Mouse (Mus musculus) neural tube, embryonic 14.5 days (tissue): ENCODE results near the gene Ogfod1. TPM values are rescaled to one million over a fixed set of nuclear protein-coding genes. Genes with fewer than 3 reads are reported as not detected.
"Not testable (repeated sequence)": the region's sequence is repeated elsewhere in the genome, so short reads cannot be mapped to it uniquely, and the experiment has no call there.

ENCODE experiments used
- ATAC-seq: fragments of 200-750 bp; cut with Nextera tagmentation; 2 replicates; pipeline ENCODE4 v1.8.0; 2017; ENCODE audit warnings: low read depth, mild to moderate bottlenecking, moderate TSS enrichment, moderate library complexity
- H3K27ac ChIP-seq: fragments of 300-500 bp; sonication (generic); 2 replicates; pipeline ENCODE4 v1.5.1; 2014; ENCODE audit warnings: low read depth, mild to moderate bottlenecking, control low read depth, low read length, moderate library complexity, mixed read lengths
- H3K27me3 ChIP-seq: fragments of 300-500 bp; sonication (generic); 2 replicates; pipeline ENCODE4 v1.6.1; 2014; ENCODE audit warnings: low read length; ENCODE audit not compliant: control insufficient read depth, insufficient read depth
- H3K36me3 ChIP-seq: fragments of 300-500 bp; sonication (generic); 2 replicates; pipeline ENCODE4 v1.6.1; 2014; ENCODE audit warnings: low read length, mixed read lengths; ENCODE audit not compliant: control insufficient read depth, insufficient read depth
- H3K4me1 ChIP-seq: fragments of 300-500 bp; sonication (generic); 2 replicates; pipeline ENCODE4 v1.6.1; 2014; ENCODE audit warnings: low read length; ENCODE audit not compliant: control insufficient read depth, insufficient read depth
- H3K4me2 ChIP-seq: fragments of 300-500 bp; sonication (generic); 2 replicates; pipeline ENCODE4 v1.6.1; 2014; ENCODE audit warnings: mild to moderate bottlenecking, low read depth, low read length, control low read depth
- H3K4me3 ChIP-seq: fragments of 300-500 bp; sonication (generic); 2 replicates; pipeline ENCODE4 v1.5.1; 2014; ENCODE audit warnings: low read depth, low read length, control low read depth, mixed read lengths
- H3K9ac ChIP-seq: fragments of 300-500 bp; sonication (generic); replicated peaks from 2 replicates; pipeline ENCODE4 v1.6.1; 2014; ENCODE audit warnings: low read depth, mild to moderate bottlenecking, control low read depth, low read length, mixed read lengths
- H3K9me3 ChIP-seq: fragments of 300-500 bp; sonication (generic); 2 replicates; pipeline ENCODE4 v1.6.1; 2016; ENCODE audit warnings: low read length; ENCODE audit not compliant: control insufficient read depth
- WGBS: fragments of 180-500 bp; shearing (Covaris S2); extraction: QIAGEN DNeasy Blood & Tissue Kit; methylation state at CpG from one replicate; pipeline ENCODE4 v1.1.7; 2014; 5-methylcytosine and 5-hydroxymethylcytosine counted together
- polyA plus RNA-seq: library from polyadenylated mRNA; unstranded; fragments of >200 nt; fragmentation: Nextera tagmentation; extraction: Ambion mirVana; gene quantifications from 2 replicates; pipeline ENCODE4 v1.2.1, GENCODE M21; 2014

Gene Ogfod1
- polyA plus RNA-seq, 1 experiment from 2014 or later = 18.7 TPM

DNA sequence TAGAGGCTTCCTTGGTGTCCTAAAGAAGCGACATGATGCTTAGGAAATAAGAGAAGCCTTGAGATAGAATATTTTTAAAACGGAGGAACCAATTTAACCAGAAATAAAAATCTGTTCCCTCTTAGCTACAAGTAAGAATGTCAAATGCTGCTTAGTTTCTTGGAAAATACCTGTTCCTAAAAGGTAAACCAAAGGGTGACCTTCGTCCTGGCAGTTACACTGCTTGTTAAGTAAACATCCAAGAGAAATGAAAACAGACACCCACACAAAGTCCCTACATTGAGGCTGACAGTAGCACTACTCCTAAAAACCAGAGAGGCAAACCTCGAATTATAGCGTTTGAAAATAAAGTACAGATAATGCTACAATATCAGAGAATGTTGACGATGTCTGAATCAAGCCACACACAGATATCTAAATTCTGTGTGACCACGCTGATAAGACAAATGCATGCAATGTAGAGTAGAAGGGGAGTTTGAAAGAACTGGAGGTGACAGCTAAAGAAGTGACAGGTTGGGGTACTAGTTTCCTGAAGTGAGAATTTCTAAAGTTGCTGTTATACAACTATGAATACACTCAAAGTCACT, 23.9 kb upstream of the Ogfod1 start:
- no peaks in the 10 kb centered on the region for H3K27me3 ChIP-seq
- no peaks in the 10 kb centered on the region for H3K9me3 ChIP-seq
- H3K27ac ChIP-seq = peak overlapping the region; percentile 93
- H3K36me3 ChIP-seq = no peaks in the 10 kb centered on the region
- peak overlapping the region; percentile 97 for H3K4me3 ChIP-seq
- H3K9ac ChIP-seq = peak overlapping the region; percentile 97
- H3K4me2 ChIP-seq = peak overlapping the region; percentile 84
- ATAC-seq = no peak
- peaks cover 20% of the 10 kb centered on the region for H3K4me1 ChIP-seq
- 44% methylated on average over 7 of the region's 7 CpGs for WGBS

GRCm38 (mm10) chr8:94023916-94024315, 13.1 kb upstream of the Ogfod1 start:
- Histone ChIP-seq H3K9me3 (no peaks in the 10 kb centered on the region), H3K27ac (no peak overlapping the region), H3K36me3 (peaks cover 46% of the 10 kb centered on the region), H3K4me2 (no peak overlapping the region), H3K4me1 (no peaks in the 10 kb centered on the region), H3K9ac (no peak overlapping the region), H3K27me3 (no peaks in the 10 kb centered on the region), H3K4me3 (no peak overlapping the region)
- ATAC-seq = no peak
- WGBS = 95% methylated on average over 6 of the region's 6 CpGs

GRCm38 (mm10) chr8:94029701-94030100, 7.3 kb upstream of the Ogfod1 start:
- Histone ChIP-seq H3K27ac (no peak overlapping the region), H3K36me3 (peaks cover 36% of the 10 kb centered on the region), H3K4me3 (no peak overlapping the region), H3K9ac (no peak overlapping the region), H3K4me2 (no peak overlapping the region), H3K4me1 (peaks cover 5% of the 10 kb centered on the region; the same call in 1 of the 2 replicates), H3K27me3 (no peaks in the 10 kb centered on the region), H3K9me3 (no peaks in the 10 kb centered on the region)
- ATAC-seq = no peak
- 98% methylated on average over 9 of the region's 9 CpGs for WGBS

DNA sequence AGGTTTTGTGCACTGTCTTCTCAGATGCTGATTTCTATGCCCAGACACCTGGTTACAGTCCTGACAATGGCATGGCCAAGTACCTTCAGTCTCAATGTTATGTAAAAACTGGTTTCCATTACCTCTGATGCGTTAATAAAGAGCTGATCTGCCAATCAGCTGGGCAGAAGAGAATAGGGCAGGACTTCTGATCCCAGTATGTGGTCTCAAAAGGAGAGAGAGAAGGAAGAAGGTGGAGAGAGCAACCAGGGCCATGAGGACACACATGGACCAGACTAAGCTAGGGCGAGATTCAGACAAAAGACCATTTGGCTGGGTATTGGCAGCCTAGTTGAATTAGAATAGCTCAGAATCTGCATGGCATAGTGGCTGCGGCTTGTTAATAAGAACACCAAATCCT, 3.4 kb upstream of the Ogfod1 start:
- Histone ChIP-seq H3K4me2 (no peak overlapping the region), H3K4me1 (peaks cover 20% of the 10 kb centered on the region), H3K9me3 (no peaks in the 10 kb centered on the region), H3K36me3 (peaks cover 20% of the 10 kb centered on the region), H3K9ac (no peak overlapping the region), H3K27ac (no peak overlapping the region), H3K27me3 (no peaks in the 10 kb centered on the region), H3K4me3 (no peak overlapping the region)
- 59% methylated on average over 3 of the region's 3 CpGs for WGBS
- ATAC-seq = no peak

DNA sequence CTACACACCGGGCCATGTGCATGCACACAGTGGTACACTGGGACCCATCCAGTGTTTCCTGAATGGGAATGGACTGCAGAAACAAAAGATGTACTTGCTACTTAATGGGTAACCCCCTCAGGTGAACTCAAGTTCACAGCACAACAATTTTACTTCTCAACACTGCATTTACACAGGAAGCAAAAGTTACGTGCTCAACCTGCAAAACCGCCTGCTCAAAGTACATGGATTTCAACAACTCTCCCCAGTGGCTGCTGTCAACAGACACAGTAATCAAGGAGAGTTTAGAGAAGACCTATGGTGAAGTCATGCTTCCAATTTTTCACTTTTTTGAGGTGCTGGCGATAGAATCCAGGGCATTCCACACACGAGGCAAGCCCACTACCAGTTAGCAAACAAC, 1.8 kb upstream of the Ogfod1 start:
- Histone ChIP-seq H3K4me2 (peak overlapping the region; percentile 25; the same call in 1 of the 2 replicates), H3K36me3 (peaks cover 7% of the 10 kb centered on the region), H3K27ac (no peak overlapping the region), H3K27me3 (no peaks in the 10 kb centered on the region), H3K4me1 (peaks cover 20% of the 10 kb centered on the region), H3K9me3 (no peaks in the 10 kb centered on the region), H3K4me3 (no peak overlapping the region), H3K9ac (no peak overlapping the region)
- WGBS = 63% methylated on average over 5 of the region's 5 CpGs
- ATAC-seq = no peak

DNA sequence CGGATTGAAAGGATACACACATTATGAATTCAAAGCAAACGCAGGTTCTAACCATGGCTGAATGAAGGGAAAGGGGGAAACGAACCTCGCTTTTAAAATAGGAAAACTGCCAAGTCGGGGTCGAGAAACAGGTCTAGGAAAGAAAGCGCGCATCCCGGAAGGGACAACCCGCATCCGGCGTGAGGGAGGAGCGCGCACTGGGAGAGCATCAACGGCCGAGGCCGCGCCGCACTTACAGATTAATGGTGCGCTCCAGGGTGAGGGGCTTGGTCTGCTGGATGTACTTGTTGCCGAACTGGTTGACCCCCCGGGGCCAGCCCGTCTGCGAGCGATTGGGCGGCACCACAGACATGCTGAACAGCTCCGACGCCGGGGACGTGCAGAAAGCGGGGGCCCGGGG, 457 bp upstream of the Ogfod1 start:
- Histone ChIP-seq H3K9ac (peak overlapping the region; percentile 47), H3K4me2 (peak overlapping the region; percentile 87), H3K4me3 (peak overlapping the region; percentile 59), H3K27ac (peak overlapping the region; percentile 72), H3K4me1 (peaks cover 20% of the 10 kb centered on the region)
- not testable (repeated sequence) for H3K27me3 ChIP-seq, H3K9me3 ChIP-seq, H3K36me3 ChIP-seq
- peak; percentile 93 for ATAC-seq
- WGBS = under 1% methylated on average over 21 of the region's 32 CpGs

DNA sequence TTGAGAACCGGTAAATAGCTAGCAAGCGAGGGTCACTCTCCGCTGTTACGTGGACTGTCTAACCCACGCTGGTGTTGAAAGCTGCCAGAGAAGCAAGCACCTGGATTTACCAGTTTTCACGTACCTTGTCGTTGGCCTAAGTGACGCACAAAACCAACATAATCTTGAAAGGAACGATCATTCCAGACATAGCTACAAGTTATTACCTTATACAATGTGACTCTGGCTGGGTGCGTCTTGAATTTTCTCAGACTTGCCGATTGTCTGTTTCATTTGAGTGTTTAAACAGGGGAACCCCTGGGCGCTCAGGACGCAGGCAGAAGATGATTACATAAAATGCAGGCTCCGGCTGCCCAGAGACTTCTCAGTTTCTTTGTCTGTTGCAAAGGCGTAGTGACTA, 808 bp downstream of the Ogfod1 start:
- ATAC-seq = no peak
- WGBS = 8% methylated on average over 15 of the region's 15 CpGs
- H3K27ac ChIP-seq = no peak overlapping the region
- H3K4me3 ChIP-seq = peak overlapping the region; percentile 59
- peaks cover 20% of the 10 kb centered on the region for H3K4me1 ChIP-seq
- peak overlapping the region; percentile 52 for H3K9ac ChIP-seq
- no peaks in the 10 kb centered on the region for H3K9me3 ChIP-seq
- H3K4me2 ChIP-seq = peak overlapping the region; percentile 71
- H3K27me3 ChIP-seq = no peaks in the 10 kb centered on the region
- H3K36me3 ChIP-seq = peaks cover 3% of the 10 kb centered on the region; the same call in 1 of the 2 replicates

- peaks cover 7% of the 10 kb centered on the region; the same call in 1 of the 2 replicates for H3K36me3 ChIP-seq
- no peak overlapping the region for H3K4me3 ChIP-seq
- 86% methylated on average over 2 of the region's 2 CpGs for WGBS
- no peaks in the 10 kb centered on the region for H3K9me3 ChIP-seq
- no peaks in the 10 kb centered on the region for H3K27me3 ChIP-seq
- no peak for ATAC-seq
- no peak overlapping the region for H3K9ac ChIP-seq
- H3K4me1 ChIP-seq = no peaks in the 10 kb centered on the region
- H3K27ac ChIP-seq = no peak overlapping the region
- H3K4me2 ChIP-seq = no peak overlapping the region
Observed at GRCm38 (mm10) chr8:94047845-94048244, 10.8 kb downstream of the Ogfod1 start.

GRCm38 (mm10) chr8:94052696-94053095, 15.7 kb downstream of the Ogfod1 start:
- 92% methylated on average over 12 of the region's 12 CpGs for WGBS
- Histone ChIP-seq H3K9ac (no peak overlapping the region), H3K36me3 (peaks cover 25% of the 10 kb centered on the region), H3K9me3 (no peaks in the 10 kb centered on the region), H3K27ac (no peak overlapping the region), H3K27me3 (no peaks in the 10 kb centered on the region), H3K4me3 (no peak overlapping the region), H3K4me2 (no peak overlapping the region), H3K4me1 (no peaks in the 10 kb centered on the region)
- ATAC-seq = no peak
